11 mouse cellular contexts compared by ENCODE assay signal in the genomic region with DNA sequence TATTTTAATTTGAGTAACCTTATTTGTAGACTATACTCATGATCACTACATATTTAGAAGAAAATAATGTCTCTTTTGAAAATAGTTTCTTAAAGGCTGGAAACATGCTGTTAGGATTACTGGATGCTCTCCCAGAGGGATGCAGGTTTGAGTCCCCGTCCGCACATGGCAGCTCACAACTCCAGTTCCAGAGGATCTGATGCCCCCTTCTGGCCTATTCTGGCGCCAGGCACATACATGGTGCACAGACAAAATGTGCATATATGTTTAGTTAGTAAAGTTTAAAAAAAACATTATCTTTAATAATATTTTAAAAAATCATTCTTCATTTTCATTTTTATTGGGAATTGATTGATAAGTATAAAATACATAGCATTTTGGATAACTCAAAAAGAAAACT. TPM values are rescaled to one million over a fixed set of nuclear protein-coding genes. Genes with fewer than 3 reads are reported as not detected.
DNase-seq lines count a peak whose midpoint lies in the region; ATAC-seq and TF ChIP-seq lines count a peak whose summit lies in the region.
"Had no signal": no experiment of that assay in that cellular context is flagged by ENCODE, and none has a peak within 500 bp of the region (broad histone marks: within the 10 kb centered on the region; RNA-seq: fewer than 3 reads in every experiment).

No protein-coding gene starts in this region.

- no peaks in the 10 kb centered on the region for H3K36me3 ChIP-seq in intestine, postnatal 0 days (ENCODE audit: control insufficient read depth, insufficient read depth)
- no peaks in the 10 kb centered on the region for H3K36me3 ChIP-seq in intestine, embryonic 15.5 days
- peaks cover 6% of the 10 kb centered on the region; the same call in 1 of the 2 replicates for H3K36me3 ChIP-seq in midbrain, embryonic 14.5 days (ENCODE audit: control insufficient read depth, insufficient read depth, low read length)
- peaks cover 13% of the 10 kb centered on the region for H3K36me3 ChIP-seq in midbrain, embryonic 13.5 days
- H3K36me3 ChIP-seq: hindbrain, embryonic 12.5 days; lung, embryonic 15.5 days had no signal

- no peak overlapping the region for H3K27ac ChIP-seq in intestine, postnatal 0 days (ENCODE audit: low read depth, low read length)
- no peak overlapping the region for H3K27ac ChIP-seq in intestine, embryonic 15.5 days
- no peak overlapping the region for H3K27ac ChIP-seq in midbrain, embryonic 14.5 days (replicated peaks; ENCODE audit: low read depth, low read length)
- no peak overlapping the region for H3K27ac ChIP-seq in midbrain, embryonic 13.5 days
- H3K27ac ChIP-seq: hindbrain, embryonic 12.5 days; lung, embryonic 15.5 days had no signal

- no peak overlapping the region for H3K9ac ChIP-seq in intestine, postnatal 0 days (ENCODE audit: low read depth, low read length)
- no peak overlapping the region for H3K9ac ChIP-seq in intestine, embryonic 15.5 days
- H3K9ac ChIP-seq in midbrain, embryonic 14.5 days (replicated peaks; ENCODE audit: low read length), result no peak overlapping the region
- no peak overlapping the region for H3K9ac ChIP-seq in midbrain, embryonic 13.5 days (replicated peaks)
- H3K9ac ChIP-seq: hindbrain, embryonic 12.5 days; lung, embryonic 15.5 days had no signal

- peak; percentile 26 for DNase-seq in midbrain, embryonic 14.5 days
- peak; percentile 38 for DNase-seq in NIH3T3 (ENCODE audit: low read depth)
- DNase-seq in lung, postnatal 36 days, result peak; percentile 58
- DNase-seq: heart, adult 11 months; layer of hippocampus, adult 9-11 months had no signal

- no peaks in the 10 kb centered on the region for H3K27me3 ChIP-seq in intestine, postnatal 0 days (replicated peaks; ENCODE audit: control insufficient read depth, insufficient read depth, low read length)
- no peaks in the 10 kb centered on the region for H3K27me3 ChIP-seq in intestine, embryonic 15.5 days (replicated peaks)
- no peaks in the 10 kb centered on the region for H3K27me3 ChIP-seq in midbrain, embryonic 14.5 days (ENCODE audit: control insufficient read depth, insufficient read depth, low read length)
- no peaks in the 10 kb centered on the region for H3K27me3 ChIP-seq in midbrain, embryonic 13.5 days
- H3K27me3 ChIP-seq: hindbrain, embryonic 12.5 days; lung, embryonic 15.5 days had no signal

- peak; percentile 35 for TF ChIP-seq CTCF in intestine, postnatal 0 days (IDR thresholded peaks at IDR 0.05; ENCODE audit: low read depth)

- H3K4me1 ChIP-seq in intestine, postnatal 0 days (replicated peaks; ENCODE audit: control insufficient read depth, insufficient read depth, low read length), result no peaks in the 10 kb centered on the region
- H3K4me1 ChIP-seq in intestine, embryonic 15.5 days (replicated peaks), result no peaks in the 10 kb centered on the region
- H3K4me1 ChIP-seq in midbrain, embryonic 14.5 days (ENCODE audit: control insufficient read depth, insufficient read depth, low read length), result no peaks in the 10 kb centered on the region
- 0 out of 2 replicates have a peak, but pooled peaks cover 2% of the 10 kb centered on the region for H3K4me1 ChIP-seq in midbrain, embryonic 13.5 days (replicated peaks)
- H3K4me1 ChIP-seq: hindbrain, embryonic 12.5 days; lung, embryonic 15.5 days had no signal

- H3K4me3 ChIP-seq in intestine, postnatal 0 days (ENCODE audit: low read depth, low read length), result no peak overlapping the region
- H3K4me3 ChIP-seq in intestine, embryonic 15.5 days (replicated peaks), result no peak overlapping the region
- H3K4me3 ChIP-seq in midbrain, embryonic 14.5 days (replicated peaks; ENCODE audit: low read depth, low read length), result no peak overlapping the region
- H3K4me3 ChIP-seq in midbrain, embryonic 13.5 days (replicated peaks), result no peak overlapping the region
- H3K4me3 ChIP-seq: hindbrain, embryonic 12.5 days; lung, embryonic 15.5 days had no signal

- H3K4me2 ChIP-seq in intestine, postnatal 0 days (replicated peaks; ENCODE audit: low read depth), result no peak overlapping the region
- no peak overlapping the region for H3K4me2 ChIP-seq in intestine, embryonic 15.5 days (replicated peaks)
- H3K4me2 ChIP-seq in midbrain, embryonic 14.5 days (ENCODE audit: low read length), result no peak overlapping the region
- H3K4me2 ChIP-seq in midbrain, embryonic 13.5 days (replicated peaks), result no peak overlapping the region
- H3K4me2 ChIP-seq: hindbrain, embryonic 12.5 days; lung, embryonic 15.5 days had no signal

- H3K9me3 ChIP-seq in intestine, postnatal 0 days (ENCODE audit: control insufficient read depth), result no peaks in the 10 kb centered on the region
- H3K9me3 ChIP-seq in intestine, embryonic 15.5 days, result no peaks in the 10 kb centered on the region
- no peaks in the 10 kb centered on the region for H3K9me3 ChIP-seq in midbrain, embryonic 14.5 days (ENCODE audit: control insufficient read depth, low read length)
- H3K9me3 ChIP-seq in midbrain, embryonic 13.5 days, result no peaks in the 10 kb centered on the region
- H3K9me3 ChIP-seq: hindbrain, embryonic 12.5 days; lung, embryonic 15.5 days had no signal

- no peak for ATAC-seq in intestine, postnatal 0 days
- no peak for ATAC-seq in intestine, embryonic 15.5 days
- no peak for ATAC-seq in midbrain, embryonic 14.5 days (ENCODE audit: low FRiP score, low TSS enrichment)
- no peak for ATAC-seq in midbrain, embryonic 13.5 days
- ATAC-seq in inflammation-experienced regulatory T-cells, adult 6 months, result no peak

- WGBS in intestine, postnatal 0 days, result 87% methylated on average over 3 of the region's 3 CpGs
- WGBS in intestine, embryonic 15.5 days, result 85% methylated on average over 3 of the region's 3 CpGs
- WGBS in midbrain, embryonic 14.5 days, result 81% methylated on average over 3 of the region's 3 CpGs
- 79% methylated on average over 3 of the region's 3 CpGs for WGBS in midbrain, embryonic 13.5 days

RNA-seq across cellular contexts. Expression of gene Ttll7, which starts 47.9 kb away (rescaled TPM):
- polyA plus RNA-seq in intestine, postnatal 0 days (2015; fragmentation: Nextera tagmentation; extraction: Ambion mirVana), result 1.5 and 1.6 TPM in 2 replicates
- 1.5 and 1.6 TPM in 2 replicates for polyA plus RNA-seq in intestine, embryonic 15.5 days (2015; fragmentation: Nextera tagmentation; extraction: Ambion mirVana)
- 8.4 and 10.2 TPM in 2 replicates for polyA plus RNA-seq in midbrain, embryonic 14.5 days (2014; fragmentation: Nextera tagmentation; extraction: Ambion mirVana)
- 6.6 and 7.0 TPM in 2 replicates for polyA plus RNA-seq in midbrain, embryonic 13.5 days (2015; fragmentation: Nextera tagmentation; extraction: Ambion mirVana)
- not detected for polyA plus RNA-seq in inflammation-experienced regulatory T-cells, adult 6 months (2017; shearing (Covaris generic))
